Mouse (Mus musculus): ENCODE data around the gene Lrrc30. TPM values are rescaled to one million over a fixed set of nuclear protein-coding genes. Genes with fewer than 3 reads are reported as not detected.

Lrrc30 gene
- polyA plus RNA-seq (2015; fragmentation: Nextera tagmentation; extraction: Ambion mirVana), result not detected in 2 replicates

- Histone ChIP-seq H3K27ac (no peak within 1 kb of the TSS), H3K9me3 (replicated peaks) (no peaks in the 10 kb centered on the region), H3K36me3 (no peaks in the 10 kb centered on the region), H3K4me1 (replicated peaks) (peaks cover 10% of the 10 kb centered on the region), H3K27me3 (no peaks in the 10 kb centered on the region), H3K4me2 (no peak within 1 kb of the TSS), H3K4me3 (no peak within 1 kb of the TSS), H3K9ac (no peak within 1 kb of the TSS)
- no peak for ATAC-seq (replicated peaks; ENCODE audit: insufficient number of reproducible peaks, insufficient read depth, low FRiP score, low read depth)
- 63% methylated on average over 13 of the region's 13 CpGs for WGBS
These were observed at the start of gene Lrrc30 for GRCm38 (mm10) chr17:67632676-67633339. TSS of gene Lrrc30 (minus strand) at chr17:67632723.

- no peak overlapping the region for H3K4me2 ChIP-seq
- no peak overlapping the region for H3K9ac ChIP-seq
- no peak for ATAC-seq (replicated peaks; ENCODE audit: insufficient number of reproducible peaks, insufficient read depth, low FRiP score, low read depth)
- WGBS, result 61% methylated on average over 6 of the region's 6 CpGs
- H3K27me3 ChIP-seq, result no peaks in the 10 kb centered on the region
- H3K4me1 ChIP-seq (replicated peaks), result no peaks in the 10 kb centered on the region
- no peak overlapping the region for H3K4me3 ChIP-seq
- no peaks in the 10 kb centered on the region for H3K9me3 ChIP-seq (replicated peaks)
- no peaks in the 10 kb centered on the region for H3K36me3 ChIP-seq
- H3K27ac ChIP-seq, result no peak overlapping the region
These were observed 48.6 kb upstream of the Lrrc30 start for GRCm38 (mm10) chr17:67681084-67681483.

GRCm38 (mm10) chr17:67678576-67678975 is 46.1 kb upstream of the Lrrc30 start:
- no peaks in the 10 kb centered on the region for H3K27me3 ChIP-seq
- H3K9ac ChIP-seq, result no peak overlapping the region
- H3K36me3 ChIP-seq, result no peaks in the 10 kb centered on the region
- H3K9me3 ChIP-seq (replicated peaks), result no peaks in the 10 kb centered on the region
- H3K4me3 ChIP-seq, result no peak overlapping the region
- no peak overlapping the region for H3K27ac ChIP-seq
- ATAC-seq (replicated peaks; ENCODE audit: insufficient number of reproducible peaks, insufficient read depth, low FRiP score, low read depth), result no peak
- H3K4me1 ChIP-seq (replicated peaks), result no peaks in the 10 kb centered on the region
- 50% methylated on average over 1 of the region's 1 CpGs for WGBS
- no peak overlapping the region for H3K4me2 ChIP-seq

- WGBS, result 14% methylated on average over 3 of the region's 3 CpGs
- ATAC-seq (replicated peaks; ENCODE audit: insufficient number of reproducible peaks, insufficient read depth, low FRiP score, low read depth), result no peak
These were observed 35.5 kb upstream of the Lrrc30 start for GRCm38 (mm10) chr17:67667981-67668380.

GRCm38 (mm10) chr17:67666981-67667380 is 34.5 kb upstream of the Lrrc30 start:
- 41% methylated on average over 5 of the region's 5 CpGs for WGBS
- Histone ChIP-seq H3K4me3 (no peak overlapping the region), H3K27me3 (no peaks in the 10 kb centered on the region), H3K9me3 (replicated peaks) (no peaks in the 10 kb centered on the region), H3K27ac (no peak overlapping the region), H3K4me2 (no peak overlapping the region), H3K4me1 (replicated peaks) (no peaks in the 10 kb centered on the region), H3K9ac (no peak overlapping the region), H3K36me3 (no peaks in the 10 kb centered on the region)
- no peak; the same call in 1 of the 2 replicates for ATAC-seq (replicated peaks; ENCODE audit: insufficient number of reproducible peaks, insufficient read depth, low FRiP score, low read depth)

More at GRCm38 (mm10) chr17:67667981-67668380, 35.5 kb upstream of the Lrrc30 start:
- Histone ChIP-seq H3K4me2 (no peak overlapping the region), H3K4me3 (no peak overlapping the region), H3K4me1 (replicated peaks) (no peaks in the 10 kb centered on the region), H3K9ac (no peak overlapping the region), H3K27me3 (no peaks in the 10 kb centered on the region), H3K36me3 (no peaks in the 10 kb centered on the region), H3K27ac (no peak overlapping the region), H3K9me3 (replicated peaks) (no peaks in the 10 kb centered on the region)

GRCm38 (mm10) chr17:67664299-67664698 is 31.8 kb upstream of the Lrrc30 start:
- no peak for ATAC-seq (replicated peaks; ENCODE audit: insufficient number of reproducible peaks, insufficient read depth, low FRiP score, low read depth)

GRCm38 (mm10) chr17:67651506-67651905 is 19.0 kb upstream of the Lrrc30 start:
- Histone ChIP-seq H3K36me3 (no peaks in the 10 kb centered on the region), H3K4me3 (no peak overlapping the region), H3K27ac (no peak overlapping the region), H3K9ac (no peak overlapping the region), H3K27me3 (no peaks in the 10 kb centered on the region), H3K4me1 (replicated peaks) (no peaks in the 10 kb centered on the region), H3K4me2 (no peak overlapping the region), H3K9me3 (replicated peaks) (no peaks in the 10 kb centered on the region)
- ATAC-seq (replicated peaks; ENCODE audit: insufficient number of reproducible peaks, insufficient read depth, low FRiP score, low read depth), result no peak
- 15% methylated on average over 4 of the region's 4 CpGs for WGBS

More at GRCm38 (mm10) chr17:67664299-67664698, 31.8 kb upstream of the Lrrc30 start:
- Histone ChIP-seq H3K27ac (no peak overlapping the region), H3K27me3 (no peaks in the 10 kb centered on the region), H3K9me3 (replicated peaks) (no peaks in the 10 kb centered on the region), H3K36me3 (no peaks in the 10 kb centered on the region), H3K4me1 (replicated peaks) (no peaks in the 10 kb centered on the region), H3K4me2 (no peak overlapping the region), H3K9ac (no peak overlapping the region), H3K4me3 (no peak overlapping the region)
- 69% methylated on average over 3 of the region's 3 CpGs for WGBS

- no peaks in the 10 kb centered on the region for H3K27me3 ChIP-seq
- no peaks in the 10 kb centered on the region for H3K36me3 ChIP-seq
- H3K9me3 ChIP-seq (replicated peaks), result peaks cover 3% of the 10 kb centered on the region; the same call in 1 of the 2 replicates
- no peak for ATAC-seq (replicated peaks; ENCODE audit: insufficient number of reproducible peaks, insufficient read depth, low FRiP score, low read depth)
- H3K27ac ChIP-seq, result no peak overlapping the region
- H3K4me3 ChIP-seq, result no peak overlapping the region
- no peak overlapping the region for H3K9ac ChIP-seq
- peaks cover 6% of the 10 kb centered on the region for H3K4me1 ChIP-seq (replicated peaks)
- no peak overlapping the region for H3K4me2 ChIP-seq
These were observed 9.1 kb upstream of the Lrrc30 start for GRCm38 (mm10) chr17:67641627-67642026.

GRCm38 (mm10) chr17:67638119-67638810 is 5.7 kb upstream of the Lrrc30 start:
- WGBS, result 51% methylated on average over 10 of the region's 10 CpGs
- H3K27ac ChIP-seq, result no peak overlapping the region
- H3K4me1 ChIP-seq (replicated peaks), result peaks cover 6% of the 10 kb centered on the region
- no peak for ATAC-seq (replicated peaks; ENCODE audit: insufficient number of reproducible peaks, insufficient read depth, low FRiP score, low read depth)
- no peak overlapping the region for H3K9ac ChIP-seq
- H3K4me3 ChIP-seq, result no peak overlapping the region
- H3K4me2 ChIP-seq, result no peak overlapping the region
- no peaks in the 10 kb centered on the region for H3K36me3 ChIP-seq
- H3K9me3 ChIP-seq (replicated peaks), result no peaks in the 10 kb centered on the region
- H3K27me3 ChIP-seq, result no peaks in the 10 kb centered on the region

GRCm38 (mm10) chr17:67636951-67637350 is 4.4 kb upstream of the Lrrc30 start:
- no peaks in the 10 kb centered on the region for H3K9me3 ChIP-seq (replicated peaks)
- no peak overlapping the region for H3K9ac ChIP-seq
- H3K4me2 ChIP-seq, result no peak overlapping the region
- H3K4me1 ChIP-seq (replicated peaks), result peaks cover 6% of the 10 kb centered on the region
- ATAC-seq (replicated peaks; ENCODE audit: insufficient number of reproducible peaks, insufficient read depth, low FRiP score, low read depth), result no peak
- WGBS, result 64% methylated on average over 2 of the region's 2 CpGs
- no peaks in the 10 kb centered on the region for H3K27me3 ChIP-seq
- H3K4me3 ChIP-seq, result no peak overlapping the region
- H3K36me3 ChIP-seq, result no peaks in the 10 kb centered on the region
- no peak overlapping the region for H3K27ac ChIP-seq

- no peak overlapping the region for H3K27ac ChIP-seq
- H3K4me2 ChIP-seq, result no peak overlapping the region
- WGBS, result 79% methylated on average over 3 of the region's 3 CpGs
- no peaks in the 10 kb centered on the region for H3K36me3 ChIP-seq
- no peak overlapping the region for H3K4me3 ChIP-seq
- no peaks in the 10 kb centered on the region for H3K27me3 ChIP-seq
- no peak overlapping the region for H3K9ac ChIP-seq
- H3K4me1 ChIP-seq (replicated peaks), result peaks cover 6% of the 10 kb centered on the region
- no peak for ATAC-seq (replicated peaks; ENCODE audit: insufficient number of reproducible peaks, insufficient read depth, low FRiP score, low read depth)
- H3K9me3 ChIP-seq (replicated peaks), result no peaks in the 10 kb centered on the region
These were observed 3.8 kb upstream of the Lrrc30 start for GRCm38 (mm10) chr17:67636304-67636703.

GRCm38 (mm10) chr17:67629746-67630145 is 2.8 kb downstream of the Lrrc30 start:
- ATAC-seq (replicated peaks; ENCODE audit: insufficient number of reproducible peaks, insufficient read depth, low FRiP score, low read depth), result no peak
- no peak overlapping the region for H3K27ac ChIP-seq
- no peaks in the 10 kb centered on the region for H3K27me3 ChIP-seq
- no peak overlapping the region for H3K4me3 ChIP-seq
- peaks cover 10% of the 10 kb centered on the region for H3K4me1 ChIP-seq (replicated peaks)
- no peak overlapping the region for H3K9ac ChIP-seq
- 0 out of 2 replicates have a peak overlapping the region, but pooled peaks have one; percentile 19 for H3K4me2 ChIP-seq
- no peaks in the 10 kb centered on the region for H3K9me3 ChIP-seq (replicated peaks)
- WGBS, result 74% methylated on average over 3 of the region's 3 CpGs
- no peaks in the 10 kb centered on the region for H3K36me3 ChIP-seq
